ENCODE assay signal across 10 mouse cellular contexts in genomic region chr11:105285720-105286119, GRCm38 (mm10). TPM values are rescaled to one million over a fixed set of nuclear protein-coding genes. Genes with fewer than 3 reads are reported as not detected.
DNase-seq lines count a peak whose midpoint lies in the region; ATAC-seq and TF ChIP-seq lines count a peak whose summit lies in the region.
"Had no signal": no experiment of that assay in that cellular context is flagged by ENCODE, and none has a peak within 500 bp of the region (broad histone marks: within the 10 kb centered on the region; RNA-seq: fewer than 3 reads in every experiment).

No protein-coding gene starts in this region.

- no peaks in the 10 kb centered on the region for H3K27me3 ChIP-seq in heart, embryonic 10.5 days (ENCODE audit: insufficient read depth, poor library complexity, severe bottlenecking)
- no peaks in the 10 kb centered on the region for H3K27me3 ChIP-seq in heart, adult 2 months (ENCODE audit: control insufficient read depth, insufficient read depth, low read length)
- peaks cover 7% of the 10 kb centered on the region for H3K27me3 ChIP-seq in neural tube, embryonic 15.5 days (replicated peaks)
- H3K27me3 ChIP-seq in stomach, embryonic 16.5 days (ENCODE audit: control insufficient read depth, insufficient read depth, low read length): no peaks in the 10 kb centered on the region
- H3K27me3 ChIP-seq in forebrain, embryonic 15.5 days: no peaks in the 10 kb centered on the region

- H3K9ac ChIP-seq in heart, adult 2 months (ENCODE audit: low read depth, low read length): no peak overlapping the region
- no peak overlapping the region for H3K9ac ChIP-seq in neural tube, embryonic 15.5 days (replicated peaks)
- no peak overlapping the region for H3K9ac ChIP-seq in stomach, embryonic 16.5 days (ENCODE audit: low read length)
- H3K9ac ChIP-seq in forebrain, embryonic 15.5 days (replicated peaks): no peak overlapping the region

- intact Hi-C loops in heart, adult 2 months (cut with DNase I): no loop called here

- WGBS in heart, embryonic 10.5 days: 44% methylated on average over 3 of the region's 3 CpGs
- WGBS in heart, adult 2 months: 62% methylated on average over 3 of the region's 3 CpGs
- WGBS in neural tube, embryonic 15.5 days: 50% methylated on average over 3 of the region's 3 CpGs
- WGBS in stomach, embryonic 16.5 days: 62% methylated on average over 3 of the region's 3 CpGs
- WGBS in forebrain, embryonic 15.5 days: 51% methylated on average over 3 of the region's 3 CpGs

- DNase-seq in heart, embryonic 10.5 days (ENCODE audit: low spot score): no peak
- no peak for DNase-seq in heart, adult 2 months
- peak; percentile 42 for DNase-seq in neural tube, embryonic 10.5 days (ENCODE audit: extremely low spot score, low spot score)
- peak; percentile 34 for DNase-seq in kidney, postnatal 14 days
- DNase-seq in layer of hippocampus, postnatal 25 days (ENCODE audit: extremely low spot score in 1 of 2, low spot score in 1 of 2): no peak
- DNase-seq: adrenal gland, postnatal 25 days had no signal

- no peaks in the 10 kb centered on the region for H3K79me2 ChIP-seq in heart, adult 2 months (replicated peaks; ENCODE audit: control insufficient read depth, insufficient read depth, low read length)

- H3K36me3 ChIP-seq in heart, embryonic 10.5 days: peaks cover 47% of the 10 kb centered on the region
- H3K36me3 ChIP-seq in heart, adult 2 months (ENCODE audit: control insufficient read depth, insufficient read depth, low read length): peaks cover 9% of the 10 kb centered on the region; the same call in 1 of the 2 replicates
- H3K36me3 ChIP-seq in neural tube, embryonic 15.5 days: peaks cover 50% of the 10 kb centered on the region
- H3K36me3 ChIP-seq in stomach, embryonic 16.5 days (ENCODE audit: control insufficient read depth, insufficient read depth, low read length): peaks cover 3% of the 10 kb centered on the region; the same call in 1 of the 2 replicates
- H3K36me3 ChIP-seq in forebrain, embryonic 15.5 days: peaks cover 35% of the 10 kb centered on the region

- TF ChIP-seq POLR2A in heart, adult 2 months (IDR thresholded peaks at IDR 0.05; ENCODE audit: insufficient read depth, low read depth, low read length): no peak

- TF ChIP-seq CTCF in heart, adult 2 months (IDR thresholded peaks at IDR 0.05): no peak

- H3K4me3 ChIP-seq in heart, embryonic 10.5 days: no peak overlapping the region
- H3K4me3 ChIP-seq in heart, adult 2 months: no peak overlapping the region
- H3K4me3 ChIP-seq in neural tube, embryonic 15.5 days (replicated peaks): no peak overlapping the region
- H3K4me3 ChIP-seq in stomach, embryonic 16.5 days (replicated peaks; ENCODE audit: low read length): no peak overlapping the region
- no peak overlapping the region for H3K4me3 ChIP-seq in forebrain, embryonic 15.5 days

- ATAC-seq in neural tube, embryonic 15.5 days (ENCODE audit: low FRiP score): no peak
- peak; percentile 84 for ATAC-seq in stomach, embryonic 16.5 days (ENCODE audit: insufficient read depth, low FRiP score)
- ATAC-seq in forebrain, embryonic 15.5 days (replicated peaks): no peak

- no peak overlapping the region for H3K4me2 ChIP-seq in neural tube, embryonic 15.5 days
- no peak overlapping the region; the same call in 1 of the 2 replicates for H3K4me2 ChIP-seq in stomach, embryonic 16.5 days (ENCODE audit: low read depth, low read length)
- H3K4me2 ChIP-seq in forebrain, embryonic 15.5 days (replicated peaks): no peak overlapping the region

- H3K4me1 ChIP-seq in heart, embryonic 10.5 days: peaks cover 56% of the 10 kb centered on the region
- H3K4me1 ChIP-seq in heart, adult 2 months (ENCODE audit: control insufficient read depth, insufficient read depth, low read length): peaks cover 6% of the 10 kb centered on the region
- no peaks in the 10 kb centered on the region; the same call in 1 of the 2 replicates for H3K4me1 ChIP-seq in neural tube, embryonic 15.5 days
- H3K4me1 ChIP-seq in stomach, embryonic 16.5 days (ENCODE audit: control insufficient read depth, insufficient read depth, low read length): peaks cover 9% of the 10 kb centered on the region
- H3K4me1 ChIP-seq in forebrain, embryonic 15.5 days: no peaks in the 10 kb centered on the region

- peak overlapping the region; percentile 25 for H3K27ac ChIP-seq in heart, embryonic 10.5 days
- no peak overlapping the region for H3K27ac ChIP-seq in heart, adult 2 months
- no peak overlapping the region for H3K27ac ChIP-seq in neural tube, embryonic 15.5 days (replicated peaks)
- H3K27ac ChIP-seq in stomach, embryonic 16.5 days (ENCODE audit: low read length): peak overlapping the region; percentile 66
- H3K27ac ChIP-seq in forebrain, embryonic 15.5 days (replicated peaks): no peak overlapping the region

- H3K9me3 ChIP-seq in heart, embryonic 10.5 days: no peaks in the 10 kb centered on the region
- no peaks in the 10 kb centered on the region for H3K9me3 ChIP-seq in neural tube, embryonic 15.5 days (replicated peaks)
- H3K9me3 ChIP-seq in stomach, embryonic 16.5 days (replicated peaks; ENCODE audit: control insufficient read depth, low read length): no peaks in the 10 kb centered on the region
- H3K9me3 ChIP-seq in forebrain, embryonic 15.5 days: no peaks in the 10 kb centered on the region

- no peak for TF ChIP-seq EP300 in heart, adult 2 months (IDR thresholded peaks at IDR 0.05; ENCODE audit: insufficient read depth, low read depth, low read length)

RNA-seq across cellular contexts. Expression of gene Mrc2, which starts 6.7 kb away (rescaled TPM):
- 10.0 and 14.3 TPM in 2 replicates for polyA plus RNA-seq in heart, embryonic 10.5 days (2016; fragmentation: Nextera tagmentation; extraction: Ambion mirVana)
- total RNA-seq in heart, adult 2 months (2021): 10 to 100 TPM; 13.9 to 17.5 TPM
- 11.2 and 14.5 TPM in 2 replicates for polyA plus RNA-seq in heart, adult 2 months (2012; rRNA removed)
- 5.1 and 6.6 TPM in 2 replicates for polyA plus RNA-seq in neural tube, embryonic 15.5 days (2015; fragmentation: Nextera tagmentation; extraction: Ambion mirVana)
- polyA plus RNA-seq in stomach, embryonic 16.5 days (2015; fragmentation: Nextera tagmentation; extraction: Ambion mirVana): 12.7 and 13.4 TPM in 2 replicates
- total RNA-seq in layer of hippocampus, postnatal 25 days (2021): 1 to 10 TPM; 3.7 to 5.0 TPM
- 4.1 and 4.3 TPM in 2 replicates for polyA plus RNA-seq in forebrain, embryonic 15.5 days (2015; fragmentation: Nextera tagmentation; extraction: Ambion mirVana)
- total RNA-seq: common myeloid progenitor, adult 5-6 weeks had no signal

Comparison
In these comparisons a context has a peak if more than half of its experiments do, and no peak if none do; other contexts are left out.
1. H3K27ac ChIP-seq: peak in heart, embryonic 10.5 days (single experiment) and stomach, embryonic 16.5 days (single experiment); none in heart, adult 2 months (single experiment), neural tube, embryonic 15.5 days (single experiment) and forebrain, embryonic 15.5 days (single experiment).
2. DNase-seq: peak in neural tube, embryonic 10.5 days (single experiment) and kidney, postnatal 14 days (single experiment); none in heart, embryonic 10.5 days (single experiment), heart, adult 2 months (0 of 2) and layer of hippocampus, postnatal 25 days (0 of 2).